9 mouse cellular contexts compared by ENCODE assay signal in the genomic region with DNA sequence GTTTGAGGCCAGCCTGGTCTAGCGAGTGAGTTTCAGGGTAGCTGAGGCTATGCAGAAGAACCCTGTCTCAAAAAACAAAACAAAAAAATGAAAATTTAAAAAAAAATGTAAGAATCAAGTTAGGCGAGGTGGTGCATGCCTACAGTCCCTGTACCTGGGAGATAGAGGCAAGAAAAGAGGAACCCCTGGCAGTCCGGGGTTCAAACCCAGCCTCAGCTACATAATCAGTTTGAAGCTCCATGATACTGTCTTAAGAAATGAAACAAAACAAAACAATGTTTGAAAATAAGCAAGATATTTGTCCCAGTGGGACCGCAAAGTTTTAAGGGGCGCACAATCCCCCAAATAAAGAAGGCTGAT. TPM values are rescaled to one million over a fixed set of nuclear protein-coding genes. Genes with fewer than 3 reads are reported as not detected.
DNase-seq lines count a peak whose midpoint lies in the region; ATAC-seq and TF ChIP-seq lines count a peak whose summit lies in the region.
"Had no signal": no experiment of that assay in that cellular context is flagged by ENCODE, and none has a peak within 500 bp of the region (broad histone marks: within the 10 kb centered on the region; RNA-seq: fewer than 3 reads in every experiment).

No protein-coding gene starts in this region.

- DNase-seq in kidney, postnatal 25 days: no peak
- DNase-seq in embryonic facial prominence, embryonic 11.5 days (ENCODE audit: low spot score): no peak
- no peak for DNase-seq in intestine, embryonic 14.5 days (ENCODE audit: low spot score)
- DNase-seq in midbrain, postnatal 0 days (ENCODE audit: low spot score): no peak
- no peak for DNase-seq in urinary bladder, adult 18-20 months (ENCODE audit: low spot score in 2 of 2)
- no peak for DNase-seq in natural killer cell, adult 2 months (ENCODE audit: low spot score in 2 of 2)
- DNase-seq in adrenal gland, postnatal 25 days: no peak

- H3K4me2 ChIP-seq in kidney, embryonic 14.5 days (replicated peaks; ENCODE audit: low read depth, low read length): peak overlapping the region; percentile 59
- H3K4me2 ChIP-seq in embryonic facial prominence, embryonic 11.5 days (ENCODE audit: low read depth, low read length): peak overlapping the region; percentile 32
- H3K4me2 ChIP-seq in intestine, embryonic 14.5 days (ENCODE audit: low read length): peak overlapping the region; percentile 56
- H3K4me2 ChIP-seq in midbrain, postnatal 0 days (ENCODE audit: low read depth, low read length, poor library complexity, severe bottlenecking): peak overlapping the region; percentile 76

- no peaks in the 10 kb centered on the region for H3K27me3 ChIP-seq in kidney, embryonic 14.5 days (ENCODE audit: control insufficient read depth, insufficient read depth, low read length)
- no peaks in the 10 kb centered on the region for H3K27me3 ChIP-seq in embryonic facial prominence, embryonic 11.5 days (ENCODE audit: control insufficient read depth, insufficient read depth, low read length)
- H3K27me3 ChIP-seq in intestine, embryonic 14.5 days (replicated peaks; ENCODE audit: control insufficient read depth, insufficient read depth, low read length): no peaks in the 10 kb centered on the region
- no peaks in the 10 kb centered on the region for H3K27me3 ChIP-seq in midbrain, postnatal 0 days (ENCODE audit: insufficient read depth, low read length)

- no peak overlapping the region for H3K9ac ChIP-seq in kidney, embryonic 14.5 days (ENCODE audit: low read depth, low read length)
- H3K9ac ChIP-seq in embryonic facial prominence, embryonic 11.5 days (replicated peaks; ENCODE audit: low read length): no peak overlapping the region
- H3K9ac ChIP-seq in intestine, embryonic 14.5 days (ENCODE audit: low read length): no peak overlapping the region
- H3K9ac ChIP-seq in midbrain, postnatal 0 days (replicated peaks; ENCODE audit: low read length, poor library complexity, severe bottlenecking): no peak overlapping the region

- H3K9me3 ChIP-seq in kidney, embryonic 14.5 days (ENCODE audit: control insufficient read depth, low read length): no peaks in the 10 kb centered on the region
- H3K9me3 ChIP-seq in embryonic facial prominence, embryonic 11.5 days (replicated peaks; ENCODE audit: control insufficient read depth, low read length): no peaks in the 10 kb centered on the region
- H3K9me3 ChIP-seq in intestine, embryonic 14.5 days (ENCODE audit: control insufficient read depth, low read length): no peaks in the 10 kb centered on the region
- no peaks in the 10 kb centered on the region for H3K9me3 ChIP-seq in midbrain, postnatal 0 days (ENCODE audit: low read length)

- TF ChIP-seq CTCF in midbrain, postnatal 0 days (IDR thresholded peaks at IDR 0.05): no peak

- H3K4me3 ChIP-seq in kidney, embryonic 14.5 days (ENCODE audit: low read length): peak overlapping the region; percentile 89
- peak overlapping the region; percentile 16; the same call in 1 of the 2 replicates for H3K4me3 ChIP-seq in embryonic facial prominence, embryonic 11.5 days (ENCODE audit: low read depth, low read length)
- peak overlapping the region; percentile 90 for H3K4me3 ChIP-seq in intestine, embryonic 14.5 days (ENCODE audit: low read depth, low read length)
- H3K4me3 ChIP-seq in midbrain, postnatal 0 days (ENCODE audit: low read depth, low read length): peak overlapping the region; percentile 91

- H3K36me3 ChIP-seq in kidney, embryonic 14.5 days (ENCODE audit: control insufficient read depth, insufficient read depth, low read length): peaks cover 7% of the 10 kb centered on the region
- no peaks in the 10 kb centered on the region for H3K36me3 ChIP-seq in embryonic facial prominence, embryonic 11.5 days (replicated peaks; ENCODE audit: control insufficient read depth, insufficient read depth, low read depth, low read length)
- H3K36me3 ChIP-seq in intestine, embryonic 14.5 days (ENCODE audit: control insufficient read depth, insufficient read depth, low read length): peaks cover 7% of the 10 kb centered on the region; the same call in 1 of the 2 replicates
- peaks cover 3% of the 10 kb centered on the region; the same call in 1 of the 2 replicates for H3K36me3 ChIP-seq in midbrain, postnatal 0 days (ENCODE audit: insufficient read depth, low read length)

- no peak overlapping the region for H3K27ac ChIP-seq in kidney, embryonic 14.5 days (ENCODE audit: low read depth, low read length)
- H3K27ac ChIP-seq in embryonic facial prominence, embryonic 11.5 days (replicated peaks; ENCODE audit: low read depth, low read length): no peak overlapping the region
- H3K27ac ChIP-seq in intestine, embryonic 14.5 days (ENCODE audit: low read depth): no peak overlapping the region
- no peak overlapping the region for H3K27ac ChIP-seq in midbrain, postnatal 0 days (ENCODE audit: low read depth, low read length)

- H3K4me1 ChIP-seq in kidney, embryonic 14.5 days (ENCODE audit: control insufficient read depth, insufficient read depth, low read length): peaks cover 10% of the 10 kb centered on the region; the same call in 1 of the 2 replicates
- H3K4me1 ChIP-seq in embryonic facial prominence, embryonic 11.5 days (ENCODE audit: control insufficient read depth, insufficient read depth, low read length): no peaks in the 10 kb centered on the region
- H3K4me1 ChIP-seq in intestine, embryonic 14.5 days (replicated peaks; ENCODE audit: control insufficient read depth, insufficient read depth, low read length): peaks cover 8% of the 10 kb centered on the region
- H3K4me1 ChIP-seq in midbrain, postnatal 0 days (ENCODE audit: insufficient read depth, low read length): peaks cover 9% of the 10 kb centered on the region; the same call in 1 of the 2 replicates

- no peak; the same call in 1 of the 2 replicates for ATAC-seq in kidney, embryonic 14.5 days (ENCODE audit: low FRiP score, low TSS enrichment)
- ATAC-seq in embryonic facial prominence, embryonic 11.5 days (replicated peaks; ENCODE audit: insufficient number of reproducible peaks, low FRiP score, low TSS enrichment, low read depth): no peak; the same call in 1 of the 2 replicates
- peak; percentile 7 for ATAC-seq in intestine, embryonic 14.5 days (replicated peaks; ENCODE audit: low FRiP score, low TSS enrichment, low read depth)
- peak; percentile 32; the same call in 1 of the 2 replicates for ATAC-seq in midbrain, postnatal 0 days (ENCODE audit: low FRiP score)

- 33% methylated on average over 5 of the region's 5 CpGs for WGBS in kidney, embryonic 14.5 days
- 33% methylated on average over 5 of the region's 5 CpGs for WGBS in embryonic facial prominence, embryonic 11.5 days
- WGBS in intestine, embryonic 14.5 days: 34% methylated on average over 5 of the region's 5 CpGs
- WGBS in midbrain, postnatal 0 days: 32% methylated on average over 5 of the region's 5 CpGs

RNA-seq across cellular contexts. Expression of gene Idh3a, which starts 0.3 kb away (rescaled TPM):
- 132 and 145 TPM in 2 replicates for polyA plus RNA-seq in kidney, embryonic 14.5 days (2014; fragmentation: Nextera tagmentation; extraction: Ambion mirVana)
- 119 and 134 TPM in 2 replicates for polyA plus RNA-seq in embryonic facial prominence, embryonic 11.5 days (2014; fragmentation: Nextera tagmentation; extraction: Ambion mirVana)
- polyA plus RNA-seq in intestine, embryonic 14.5 days (2014; fragmentation: Nextera tagmentation; extraction: Ambion mirVana): 178 and 181 TPM in 2 replicates
- total RNA-seq in midbrain, postnatal 0 days (2014; rRNA removed): 87.2 and 103 TPM in 2 replicates
- polyA plus RNA-seq in midbrain, postnatal 0 days (2015; fragmentation: Nextera tagmentation; extraction: Ambion mirVana): 184 and 191 TPM in 2 replicates
- 223 and 260 TPM in 2 replicates for total RNA-seq in adrenal gland, postnatal 25 days (2021)

RNA-seq across cellular contexts. Expression of gene Cib2, which starts 25.8 kb away (rescaled TPM):
- 20.0 and 20.6 TPM in 2 replicates for polyA plus RNA-seq in kidney, embryonic 14.5 days (2014; fragmentation: Nextera tagmentation; extraction: Ambion mirVana)
- 17.6 and 20.2 TPM in 2 replicates for polyA plus RNA-seq in embryonic facial prominence, embryonic 11.5 days (2014; fragmentation: Nextera tagmentation; extraction: Ambion mirVana)
- 15.3 and 19.3 TPM in 2 replicates for polyA plus RNA-seq in intestine, embryonic 14.5 days (2014; fragmentation: Nextera tagmentation; extraction: Ambion mirVana)
- 62.7 and 65.4 TPM in 2 replicates for total RNA-seq in midbrain, postnatal 0 days (2014; rRNA removed)
- polyA plus RNA-seq in midbrain, postnatal 0 days (2015; fragmentation: Nextera tagmentation; extraction: Ambion mirVana): 84.3 and 84.9 TPM in 2 replicates
- 37.7 and 48.6 TPM in 2 replicates for total RNA-seq in adrenal gland, postnatal 25 days (2021)

RNA-seq across cellular contexts. Expression of gene Sh2d7, which starts 47.0 kb away (rescaled TPM):
- not detected in 2 replicates for polyA plus RNA-seq in kidney, embryonic 14.5 days (2014; fragmentation: Nextera tagmentation; extraction: Ambion mirVana)
- not detected in 2 replicates for polyA plus RNA-seq in embryonic facial prominence, embryonic 11.5 days (2014; fragmentation: Nextera tagmentation; extraction: Ambion mirVana)
- polyA plus RNA-seq in intestine, embryonic 14.5 days (2014; fragmentation: Nextera tagmentation; extraction: Ambion mirVana): not detected in 2 replicates
- total RNA-seq in midbrain, postnatal 0 days (2014; rRNA removed): 0.33 TPM in 1 of 2 replicates, not detected in the other
- polyA plus RNA-seq in midbrain, postnatal 0 days (2015; fragmentation: Nextera tagmentation; extraction: Ambion mirVana): 0.09 TPM in 1 of 2 replicates, not detected in the other
- total RNA-seq in adrenal gland, postnatal 25 days (2021): not detected in 2 replicates
- total RNA-seq: neutrophil, adult 5-6 weeks had no signal

Comparison
In these comparisons a context has a peak if more than half of its experiments do, and no peak if none do; other contexts are left out.
1. ATAC-seq: peak in intestine, embryonic 14.5 days (single experiment) and midbrain, postnatal 0 days (single experiment); none in kidney, embryonic 14.5 days (single experiment) and embryonic facial prominence, embryonic 11.5 days (single experiment).
2. H3K4me3 ChIP-seq: peak in every context shown above with its lines; median percentile 91 in midbrain, postnatal 0 days; 90 in intestine, embryonic 14.5 days; 89 in kidney, embryonic 14.5 days; 16 in embryonic facial prominence, embryonic 11.5 days.
3. Peak in every context shown above with its lines, with median percentiles within 50 percentile points of each other: H3K4me2 ChIP-seq.